Mouse (Mus musculus) spleen, postnatal 0 days (tissue): Measurements from ENCODE around the gene Snu13. TPM values are rescaled to one million over a fixed set of nuclear protein-coding genes. Genes with fewer than 3 reads are reported as not detected.

Source experiments
- polyA plus RNA-seq: library from polyadenylated mRNA; unstranded; fragments of >200 nt; fragmentation: Nextera tagmentation; extraction: Ambion mirVana; gene quantifications from 2 replicates; pipeline ENCODE4 v1.2.1, GENCODE M21; 2015

The Snu13 gene
- polyA plus RNA-seq = 200 and 205 TPM in 2 replicates

DNA sequence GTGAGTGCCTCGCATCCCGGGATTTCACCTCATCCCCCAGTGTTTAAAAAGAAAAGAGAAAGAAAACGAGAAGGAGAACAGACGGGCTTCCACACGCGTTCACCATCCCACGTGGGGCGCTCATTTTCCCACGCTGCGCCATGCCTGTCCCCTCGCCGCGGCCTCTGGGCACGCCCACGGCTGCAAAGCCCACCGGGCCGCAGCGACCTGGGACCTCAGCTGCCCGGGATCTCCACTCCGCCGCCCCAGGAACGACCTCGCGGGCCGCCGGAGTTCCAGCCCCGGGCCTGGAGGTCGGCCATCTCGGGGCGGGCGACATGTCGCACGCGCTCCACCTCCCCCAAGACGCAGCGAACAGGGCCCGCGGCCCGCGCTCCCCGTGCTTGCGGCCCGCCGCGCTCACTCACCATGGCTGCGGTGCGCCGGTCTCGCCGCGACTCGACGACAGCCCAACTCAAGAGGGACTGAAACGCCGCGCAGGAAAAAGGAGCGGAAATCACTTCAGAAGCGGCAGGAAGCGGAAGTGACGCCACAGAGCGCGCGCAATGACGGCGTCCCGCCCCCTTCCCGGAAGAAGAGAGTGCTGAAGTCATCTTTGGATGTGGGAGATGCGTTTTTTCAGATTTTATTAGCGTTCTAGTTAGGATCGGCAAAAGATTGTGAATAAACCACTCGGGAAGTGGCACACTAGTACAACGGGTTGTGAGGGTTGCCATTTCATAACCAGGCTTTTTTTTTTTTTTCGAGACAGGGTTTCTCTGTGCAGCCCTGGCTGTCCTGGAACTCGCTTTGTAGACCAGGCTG lies at the start of gene Snu13:
TSS of gene Snu13 (minus strand) at position 519 of the 804 bp plus-strand sequence.

DNA sequence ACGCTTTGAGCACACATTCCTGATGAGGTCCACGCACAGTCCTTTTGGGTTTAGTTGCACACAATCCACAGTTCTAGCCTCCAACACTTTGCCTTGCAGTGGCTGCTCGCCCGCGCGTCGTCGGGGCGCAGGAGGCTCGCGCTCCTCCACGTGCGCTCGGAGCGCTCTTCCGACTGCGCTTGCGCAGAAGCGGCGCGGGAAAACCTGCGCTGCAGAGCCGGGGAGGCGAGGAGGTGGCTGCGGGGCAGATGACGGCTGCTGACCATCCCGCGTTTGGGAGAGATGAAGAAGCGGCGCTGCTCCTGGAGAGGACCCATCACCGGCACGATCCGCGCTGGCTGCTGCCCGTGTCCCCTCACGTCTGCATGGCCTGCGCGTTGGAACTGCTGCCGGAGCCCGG lies 22.5 kb upstream of the Snu13 start, which contains the start of gene Mei1:
TSS of gene Mei1 (plus strand) at position 99 of the 400 bp plus-strand sequence.

DNA sequence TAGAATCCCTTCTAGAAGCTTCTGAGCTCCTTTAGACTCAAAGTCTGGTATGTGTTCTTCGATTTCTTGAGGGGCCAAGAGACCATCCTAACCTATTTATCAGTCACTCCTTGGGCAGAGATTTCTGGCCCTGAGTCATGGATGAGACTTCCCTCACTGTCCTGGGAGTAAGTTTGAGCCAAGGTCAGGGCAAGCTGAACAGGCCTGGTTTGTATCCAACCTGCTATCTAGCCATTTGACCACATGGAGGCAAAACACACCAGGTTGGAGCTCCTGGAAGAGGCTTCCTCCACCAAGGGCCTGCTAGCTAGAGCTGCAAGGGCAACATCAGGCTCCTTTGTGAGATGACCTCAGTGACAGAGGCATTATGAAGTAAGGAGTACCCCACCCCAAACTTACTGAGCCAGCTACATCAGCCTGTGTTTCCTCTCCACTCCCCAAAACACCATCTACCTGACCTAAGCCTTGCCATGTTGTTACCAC lies 11.4 kb upstream of the Snu13 start, which contains the start of gene 4930407I10Rik:
TSS of gene 4930407I10Rik (plus strand) at position 433 of the 483 bp plus-strand sequence.

DNA sequence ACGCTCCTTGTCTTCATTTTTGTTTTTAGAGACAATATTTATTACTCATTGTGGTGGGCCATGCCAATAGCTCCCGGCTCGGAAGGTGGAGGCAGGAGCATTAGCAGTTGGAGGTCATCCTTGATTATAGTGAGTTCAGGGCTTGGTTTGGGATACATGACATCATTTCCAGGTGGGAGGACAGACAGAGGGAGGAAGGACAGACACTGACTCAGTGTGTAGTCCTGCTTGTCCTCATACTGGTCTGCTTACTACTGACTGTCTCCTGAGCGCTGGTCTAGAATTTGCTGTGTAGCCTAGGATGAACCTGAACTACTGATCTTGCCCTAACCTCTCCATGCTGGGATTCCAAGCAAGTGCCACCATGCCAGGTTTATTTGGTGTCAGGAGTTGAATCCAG lies 13.6 kb downstream of the Snu13 start, which contains the start of gene Desi1:
TSS of gene Desi1 (minus strand) at position 101 of the 400 bp plus-strand sequence.

Other genes with a start within 250 kb of the Snu13 start
- 8.5 and 10.8 TPM in 2 replicates for gene Tef, start 245.2 kb downstream of the Snu13 start, polyA plus RNA-seq
- 11.5 and 13.3 TPM in 2 replicates for gene Tob2, start 188.8 kb downstream of the Snu13 start, polyA plus RNA-seq
- 126 and 138 TPM in 2 replicates for gene Phf5a, start 175.7 kb downstream of the Snu13 start, polyA plus RNA-seq
- 63.0 and 63.6 TPM in 2 replicates for gene Aco2, start 175.3 kb downstream of the Snu13 start, polyA plus RNA-seq
- gene Polr3h, start 121.4 kb downstream of the Snu13 start, polyA plus RNA-seq = 78.5 and 82.9 TPM in 2 replicates
- gene Csdc2, start 110.8 kb downstream of the Snu13 start, polyA plus RNA-seq = 10.5 and 12.6 TPM in 2 replicates
- 36.6 and 37.0 TPM in 2 replicates for gene Pmm1, start 86.7 kb downstream of the Snu13 start, polyA plus RNA-seq
- gene 1700029P11Rik, start 67.1 kb downstream of the Snu13 start, polyA plus RNA-seq = not detected in 2 replicates
- gene Xrcc6, start 59.8 kb downstream of the Snu13 start, polyA plus RNA-seq = 58.9 and 59.9 TPM in 2 replicates
- gene Desi1, start 13.7 kb downstream of the Snu13 start, polyA plus RNA-seq = 11.4 and 13.2 TPM in 2 replicates
- not detected in 2 replicates for gene 4930407I10Rik, start 11.6 kb upstream of the Snu13 start, polyA plus RNA-seq
- gene Mei1, start 22.4 kb upstream of the Snu13 start, polyA plus RNA-seq = not detected in 2 replicates
- gene Ccdc134, start 80.3 kb upstream of the Snu13 start, polyA plus RNA-seq = 8.0 and 9.2 TPM in 2 replicates
- gene Srebf2, start 99.6 kb upstream of the Snu13 start, polyA plus RNA-seq = 40.3 and 43.2 TPM in 2 replicates
- gene Shisa8, start 165.2 kb upstream of the Snu13 start, polyA plus RNA-seq = 0.25 and 0.38 TPM in 2 replicates
- 2.4 and 3.2 TPM in 2 replicates for gene Tnfrsf13c, start 176.8 kb upstream of the Snu13 start, polyA plus RNA-seq
- 57.7 and 58.3 TPM in 2 replicates for gene Cenpm, start 197.2 kb upstream of the Snu13 start, polyA plus RNA-seq
- not detected in 2 replicates for gene 1500009C09Rik, start 204.8 kb upstream of the Snu13 start, polyA plus RNA-seq
- gene Sept3, start 227.3 kb upstream of the Snu13 start, polyA plus RNA-seq = 0.18 and 0.21 TPM in 2 replicates